Mouse (Mus musculus) stomach, postnatal 0 days (tissue): Measurements from ENCODE around the gene Mfap3.

Experiments used
- CTCF ChIP-seq: IDR thresholded peaks from 2 replicates; pipeline ENCODE4 v1.5.1; 2016; ENCODE audit warnings: antibody characterized with exemption, low read depth, mild to moderate bottlenecking, moderate library complexity
- EP300 ChIP-seq: optimal IDR thresholded peaks from 2 replicates; pipeline ENCODE3; 2016; ENCODE audit warnings: antibody characterized with exemption

DNA sequence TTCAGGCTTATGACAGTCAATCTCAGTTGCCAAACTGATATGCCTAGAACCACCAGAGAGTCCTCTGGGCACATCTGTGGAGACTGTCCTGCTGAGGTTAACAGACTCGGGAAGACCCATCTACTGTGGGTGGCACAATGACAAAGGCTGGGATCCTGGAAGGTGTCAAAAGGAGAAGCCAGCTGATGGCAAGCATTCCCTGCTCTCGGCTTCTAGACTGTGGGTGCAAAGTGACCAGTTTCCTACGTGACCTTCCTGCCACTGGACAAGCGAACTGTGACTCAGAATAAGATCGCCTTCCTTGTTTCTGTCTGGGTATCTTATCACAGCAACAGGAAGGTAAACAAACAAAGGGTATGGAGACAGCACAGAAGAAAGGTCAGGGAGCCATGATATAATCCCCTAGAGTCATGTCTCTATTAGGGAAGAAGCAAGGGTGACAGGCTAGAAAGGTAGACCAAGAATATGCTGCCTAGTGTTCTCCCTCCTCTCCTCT, 1.5 kb upstream of the Mfap3 start:
- TF ChIP-seq CTCF (no peak), EP300 (no peak)
